Mouse (Mus musculus) thymus, adult 2 months (tissue): ENCODE data around the gene Akap13.

ENCODE experiments used
- CTCF ChIP-seq: fragments of 200-500 bp; IDR thresholded peaks from 2 replicates; pipeline ENCODE4 v1.5.1; 2012; ENCODE audit warnings: mild to moderate bottlenecking, control low read depth, low read length, moderate library complexity, borderline replicate concordance; ENCODE audit not compliant: control insufficient read depth, poor library complexity, insufficient read depth; ENCODE audit errors: extremely low read depth
- POLR2A ChIP-seq: fragments of 200-500 bp; IDR thresholded peaks from 2 replicates; pipeline ENCODE4 v1.6.1; 2012; ENCODE audit warnings: mild to moderate bottlenecking, low read length, control low read depth, moderate library complexity; ENCODE audit not compliant: control insufficient read depth, poor library complexity, insufficient read depth; ENCODE audit errors: extremely low read depth

GRCm38 (mm10) chr7:75576851-75577250 is 121.5 kb downstream of the Akap13 start:
- TF ChIP-seq POLR2A (no peak), CTCF (no peak)
